7 mouse cellular contexts compared by ENCODE assay signal in the genomic region with DNA sequence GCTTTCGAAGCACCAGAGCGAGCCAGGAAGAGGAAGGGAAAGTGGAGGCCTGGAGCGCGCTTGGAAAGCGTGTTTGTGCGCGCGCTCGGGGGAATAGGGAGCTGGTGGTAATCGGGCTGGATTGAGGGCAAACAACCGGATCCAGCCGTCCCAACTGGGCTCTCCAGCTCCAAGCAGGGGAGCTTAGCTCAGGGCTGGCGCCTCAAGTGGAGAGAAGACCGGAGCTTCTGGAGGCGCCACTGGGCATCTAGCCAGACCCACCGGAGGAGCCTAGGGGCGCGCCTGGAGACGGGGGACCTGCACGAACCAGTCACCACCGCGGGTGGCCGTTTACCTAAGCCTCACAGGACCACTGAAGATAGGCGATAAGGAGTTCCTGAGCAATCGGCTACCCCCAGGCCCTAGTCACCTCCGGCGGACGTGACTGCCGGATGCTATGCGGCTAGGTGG. TPM values are rescaled to one million over a fixed set of nuclear protein-coding genes. Genes with fewer than 3 reads are reported as not detected.
A peak's percentile ranks its signal among the peaks of the same experiment; 100 is the strongest.
DNase-seq lines count a peak whose midpoint lies in the region; ATAC-seq and TF ChIP-seq lines count a peak whose summit lies in the region.

No protein-coding gene starts in this region.

- WGBS in embryonic facial prominence, embryonic 13.5 days: 9% methylated on average over 28 of the region's 30 CpGs
- 4% methylated on average over 30 of the region's 30 CpGs for WGBS in limb, embryonic 13.5 days
- 11% methylated on average over 29 of the region's 30 CpGs for WGBS in midbrain, embryonic 14.5 days

- H3K9ac ChIP-seq in embryonic facial prominence, embryonic 13.5 days: 0 out of 2 replicates have a peak overlapping the region, but pooled peaks have one; percentile 32
- H3K9ac ChIP-seq in limb, embryonic 13.5 days: peak overlapping the region; percentile 55; the same call in 1 of the 2 replicates
- H3K9ac ChIP-seq in midbrain, embryonic 14.5 days (replicated peaks; ENCODE audit: low read length): no peak overlapping the region

- no peak for TF ChIP-seq POLR2A in testis, adult 2 months (IDR thresholded peaks at IDR 0.05; ENCODE audit: control insufficient read depth, low read depth, low read length)

- H3K4me2 ChIP-seq in embryonic facial prominence, embryonic 13.5 days: peak overlapping the region; percentile 56
- H3K4me2 ChIP-seq in limb, embryonic 13.5 days (replicated peaks): peak overlapping the region; percentile 61
- peak overlapping the region; percentile 41 for H3K4me2 ChIP-seq in midbrain, embryonic 14.5 days (ENCODE audit: low read length)

- H3K4me3 ChIP-seq in testis, adult 2 months (ENCODE audit: control insufficient read depth, low read depth, low read length): peak overlapping the region; percentile 5; the same call in 1 of the 2 replicates
- H3K4me3 ChIP-seq in embryonic facial prominence, embryonic 13.5 days: peak overlapping the region; percentile 26
- peak overlapping the region; percentile 28 for H3K4me3 ChIP-seq in limb, embryonic 13.5 days
- 0 out of 2 replicates have a peak overlapping the region, but pooled peaks have one; percentile 3 for H3K4me3 ChIP-seq in midbrain, embryonic 14.5 days (replicated peaks; ENCODE audit: low read depth, low read length)

- no peaks in the 10 kb centered on the region for H3K27me3 ChIP-seq in testis, adult 2 months (ENCODE audit: control insufficient read depth, insufficient read depth, low read length)
- H3K27me3 ChIP-seq in embryonic facial prominence, embryonic 13.5 days: peaks cover 98% of the 10 kb centered on the region
- H3K27me3 ChIP-seq in limb, embryonic 13.5 days: peaks cover 95% of the 10 kb centered on the region
- peaks cover 17% of the 10 kb centered on the region for H3K27me3 ChIP-seq in midbrain, embryonic 14.5 days (ENCODE audit: control insufficient read depth, insufficient read depth, low read length)

- no peaks in the 10 kb centered on the region for H3K36me3 ChIP-seq in testis, adult 2 months (ENCODE audit: control insufficient read depth, insufficient read depth, low read length)
- no peaks in the 10 kb centered on the region for H3K36me3 ChIP-seq in embryonic facial prominence, embryonic 13.5 days
- no peaks in the 10 kb centered on the region for H3K36me3 ChIP-seq in limb, embryonic 13.5 days
- no peaks in the 10 kb centered on the region for H3K36me3 ChIP-seq in midbrain, embryonic 14.5 days (ENCODE audit: control insufficient read depth, insufficient read depth, low read length)

- no peak for ATAC-seq in embryonic facial prominence, embryonic 13.5 days (ENCODE audit: insufficient number of reproducible peaks, insufficient read depth, low FRiP score, low TSS enrichment, low read depth)
- no peak for ATAC-seq in limb, embryonic 13.5 days (ENCODE audit: low FRiP score, low read depth)
- ATAC-seq in midbrain, embryonic 14.5 days (ENCODE audit: low FRiP score, low TSS enrichment): no peak

- no peaks in the 10 kb centered on the region for H3K9me3 ChIP-seq in embryonic facial prominence, embryonic 13.5 days
- H3K9me3 ChIP-seq in limb, embryonic 13.5 days: no peaks in the 10 kb centered on the region
- H3K9me3 ChIP-seq in midbrain, embryonic 14.5 days (ENCODE audit: control insufficient read depth, low read length): no peaks in the 10 kb centered on the region

- no peak for DNase-seq in testis, postnatal 14 days (ENCODE audit: low spot score)
- peak; percentile 61 to 65 for DNase-seq in heart, postnatal 10 days
- peak; percentile 59 for DNase-seq in midbrain, embryonic 14.5 days
- no peak for DNase-seq in left cerebral cortex, postnatal 4 days

- no peak overlapping the region for H3K27ac ChIP-seq in testis, adult 2 months (ENCODE audit: control insufficient read depth, insufficient read depth, low read depth, low read length)
- H3K27ac ChIP-seq in embryonic facial prominence, embryonic 13.5 days: 0 out of 2 replicates have a peak overlapping the region, but pooled peaks have one; percentile 39
- no peak overlapping the region for H3K27ac ChIP-seq in limb, embryonic 13.5 days
- H3K27ac ChIP-seq in midbrain, embryonic 14.5 days (replicated peaks; ENCODE audit: low read depth, low read length): no peak overlapping the region

- H3K4me1 ChIP-seq in testis, adult 2 months (ENCODE audit: control insufficient read depth, insufficient read depth, low read length): peaks cover 31% of the 10 kb centered on the region
- H3K4me1 ChIP-seq in embryonic facial prominence, embryonic 13.5 days: peaks cover 48% of the 10 kb centered on the region
- peaks cover 55% of the 10 kb centered on the region for H3K4me1 ChIP-seq in limb, embryonic 13.5 days
- H3K4me1 ChIP-seq in midbrain, embryonic 14.5 days (ENCODE audit: control insufficient read depth, insufficient read depth, low read length): peaks cover 9% of the 10 kb centered on the region; the same call in 1 of the 2 replicates

- intact Hi-C loops in heart, postnatal 10 days (cut with DNase I): loop anchor here (2.0 to 5.0 kb wide), 3 partner anchors 15 to 349 kb away; no protein-coding TSS in a partner anchor
- intact Hi-C loops in left cerebral cortex, postnatal 4 days (cut with DNase I): no loop called here

- TF ChIP-seq CTCF in testis, adult 2 months (IDR thresholded peaks at IDR 0.05; ENCODE audit: control insufficient read depth, insufficient read depth, insufficient replicate concordance, low read depth, low read length): no peak

RNA-seq across cellular contexts. Expression of a gene that starts 4.3 kb away (rescaled TPM):
- 0.65 and 0.72 TPM in 2 replicates for polyA plus RNA-seq in testis, adult 2 months (2012; rRNA removed)
- polyA plus RNA-seq in embryonic facial prominence, embryonic 13.5 days (2015; fragmentation: Nextera tagmentation; extraction: Ambion mirVana): 16.7 and 17.4 TPM in 2 replicates
- total RNA-seq in heart, postnatal 10 days (2021): 10 to 100 TPM; 26.4 to 38.5 TPM
- 16.8 and 17.8 TPM in 2 replicates for polyA plus RNA-seq in limb, embryonic 13.5 days (2015; fragmentation: Nextera tagmentation; extraction: Ambion mirVana)
- polyA plus RNA-seq in midbrain, embryonic 14.5 days (2014; fragmentation: Nextera tagmentation; extraction: Ambion mirVana): 20.8 and 26.6 TPM in 2 replicates
- total RNA-seq in left cerebral cortex, postnatal 4 days (2021): 10 to 100 TPM; 30.6 to 31.6 TPM

Comparison
In these comparisons a context has a peak if more than half of its experiments do, and no peak if none do; other contexts are left out.
1. DNase-seq: peak in heart, postnatal 10 days (2 of 2) and midbrain, embryonic 14.5 days (single experiment); none in testis, postnatal 14 days (single experiment) and left cerebral cortex, postnatal 4 days (single experiment).
2. RNA of a gene that starts 4.3 kb away (polyA plus RNA-seq): 20.8 to 26.6 TPM in midbrain, embryonic 14.5 days, 16.8 to 17.8 TPM in limb, embryonic 13.5 days and 16.7 to 17.4 TPM in embryonic facial prominence, embryonic 13.5 days; 0.65 to 0.72 TPM in testis, adult 2 months; every median in the first group is over 10 times any median in the second.
3. Peak in every context shown above with its lines, with median percentiles within 50 percentile points of each other: H3K4me3 ChIP-seq and H3K4me2 ChIP-seq.